Mouse (Mus musculus) 416B (cell line): ENCODE results near the gene Hif3a.

Experiments
- DNase-seq: peaks from one replicate; pipeline ENCODE4 v3.0.0; 2011; ENCODE audit warnings: low read depth

The Hif3a gene

DNA sequence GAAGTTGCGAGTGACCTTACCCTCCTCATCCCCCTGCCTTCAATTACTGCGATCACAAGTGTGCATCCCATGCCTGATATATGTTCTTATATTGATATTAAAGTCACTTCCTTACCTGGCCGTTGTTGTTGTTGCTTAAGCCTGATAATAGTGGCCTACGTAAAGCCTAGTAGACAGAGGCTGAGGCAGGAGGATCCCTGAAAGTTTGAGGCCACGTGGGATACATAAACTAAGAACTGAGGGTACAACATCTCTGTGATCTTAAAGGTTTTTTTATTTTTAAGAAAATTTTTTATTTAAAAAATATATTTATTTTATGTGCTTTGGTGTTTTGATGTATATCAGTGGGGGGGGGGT is 69.8 kb downstream of the Hif3a start, which contains the start of gene Ccdc8:
Gene Ccdc8 (plus strand): TSS at position 258 of the 357 bp plus-strand sequence.
- DNase-seq = no peak

DNA sequence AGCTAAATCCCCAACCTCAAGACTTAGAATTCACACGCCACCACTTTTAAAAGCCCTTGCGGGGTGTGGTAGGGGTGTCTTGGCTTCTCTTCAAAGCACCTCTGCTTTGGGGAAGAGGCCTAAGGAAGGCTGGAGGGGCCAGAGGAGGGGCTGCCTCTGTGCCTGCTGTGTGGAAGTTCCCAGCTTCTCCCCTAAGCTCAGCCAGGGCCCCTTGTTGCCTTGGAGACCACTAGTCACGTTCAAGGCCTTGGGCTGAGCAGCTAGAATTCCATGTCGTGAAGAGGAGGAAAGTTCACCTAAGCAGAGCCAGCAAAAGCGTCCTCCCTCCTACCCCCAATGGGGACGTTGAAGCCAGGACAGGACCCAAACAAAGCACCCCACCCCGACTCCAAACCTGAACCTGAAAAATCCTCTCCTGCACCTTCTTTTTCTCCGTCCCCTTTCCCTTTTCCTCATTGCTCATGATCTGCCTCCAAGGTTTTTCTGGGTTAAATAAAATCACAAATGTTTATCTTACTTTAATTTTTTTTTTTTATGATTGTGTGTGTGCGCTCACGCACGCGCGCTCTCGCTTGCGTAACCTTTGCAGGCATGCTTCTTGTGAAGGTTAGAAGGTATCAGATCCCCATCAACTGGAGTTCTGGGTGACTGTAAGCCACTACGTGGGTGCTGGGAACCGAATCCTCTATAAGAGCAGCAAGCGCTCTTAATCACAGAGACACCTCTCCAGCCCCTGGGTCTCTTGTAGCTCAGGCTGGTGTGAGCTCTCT is 70.4 kb downstream of the Hif3a start:
- no peak for DNase-seq

DNA sequence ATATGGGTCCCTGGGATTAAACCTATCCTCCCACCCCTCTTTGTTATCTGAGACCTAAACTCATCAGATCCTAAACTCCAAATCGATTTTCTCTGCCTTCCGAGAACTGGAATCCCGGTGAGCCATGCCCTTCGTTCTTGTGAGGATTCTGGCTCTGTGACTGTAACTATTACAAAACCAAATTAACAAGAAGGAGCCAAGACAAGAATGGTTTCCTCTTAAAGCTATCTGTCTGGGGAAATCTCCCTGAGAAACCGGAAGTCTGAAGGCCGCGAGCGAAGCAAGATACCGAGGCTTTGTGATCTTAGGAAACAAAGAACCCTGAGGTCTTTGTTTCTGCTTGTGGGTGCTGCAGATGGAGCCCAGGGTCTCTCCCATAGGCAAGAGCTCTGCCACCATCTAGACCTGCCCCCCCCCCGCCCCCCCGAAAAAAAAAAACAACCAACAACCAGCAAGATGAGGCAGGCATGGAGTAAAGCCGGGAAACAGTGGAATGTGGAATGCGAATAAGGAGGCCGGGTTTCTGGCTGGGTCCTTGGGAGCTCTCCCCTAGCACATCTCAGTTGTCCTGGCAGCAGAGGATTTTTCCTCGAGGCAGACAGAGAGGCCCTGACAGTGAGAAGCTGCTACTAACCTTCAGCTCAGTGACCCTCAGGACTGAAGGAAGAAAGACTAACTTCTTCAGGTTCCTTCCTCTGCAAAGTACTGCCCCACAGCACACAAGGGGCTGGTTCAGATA is 72.1 kb downstream of the Hif3a start:
- peak; percentile 78 for DNase-seq

DNA sequence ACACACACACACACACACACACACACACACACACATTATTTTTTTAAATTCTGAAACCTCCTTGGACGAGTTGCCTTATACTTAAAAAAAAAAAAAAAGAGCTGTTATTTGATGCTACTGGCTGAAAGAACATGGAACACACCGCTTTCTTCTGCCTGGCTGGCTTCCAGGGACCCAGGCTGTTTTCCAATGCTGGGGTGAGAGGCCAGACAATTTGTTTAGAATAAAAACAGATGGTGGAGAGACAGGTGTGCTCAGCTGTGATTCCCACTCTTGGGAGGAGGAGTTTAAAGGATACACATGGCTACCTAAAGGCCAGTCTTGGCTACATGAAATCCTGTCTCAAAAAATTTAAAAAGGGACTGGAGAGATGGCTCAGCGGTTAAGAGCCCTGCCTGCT is 73.8 kb downstream of the Hif3a start:
- DNase-seq = no peak

GRCm38 (mm10) chr7:16987541-16988149 is 74.6 kb downstream of the Hif3a start:
- DNase-seq = no peak

DNA sequence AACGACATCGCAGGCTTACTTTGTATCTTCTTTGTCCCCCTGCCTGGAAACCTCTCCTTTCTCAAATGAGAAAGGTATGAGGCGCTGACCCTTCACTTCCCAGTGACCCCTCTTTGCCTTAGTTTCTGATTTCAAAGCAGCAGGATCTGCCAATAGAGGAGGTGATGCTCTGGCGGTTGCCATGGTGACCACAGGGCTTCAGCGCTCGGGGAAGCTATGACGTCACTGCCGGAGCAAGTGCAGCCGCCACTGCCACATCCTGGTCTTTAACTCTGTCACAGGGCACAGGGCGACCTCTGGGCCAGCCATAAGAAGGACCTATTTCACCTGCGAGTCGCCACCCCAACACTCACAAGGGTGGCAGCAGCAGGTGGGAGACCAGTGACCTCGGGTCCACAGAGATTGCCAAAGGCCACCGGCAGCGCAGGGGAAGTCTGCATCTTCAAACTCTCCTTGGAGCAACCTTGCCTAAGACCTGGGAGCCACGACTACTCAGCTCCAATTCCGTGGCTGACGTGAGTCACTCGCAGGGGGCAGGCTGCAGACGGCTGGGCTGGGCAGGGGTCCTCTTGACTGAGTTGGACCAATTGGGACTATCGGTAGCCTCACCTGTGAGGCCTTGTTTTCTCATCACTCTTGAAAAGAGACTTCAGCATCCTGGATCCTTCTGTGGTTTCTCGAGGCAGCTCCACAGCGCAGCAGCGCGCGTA is 79.2 kb downstream of the Hif3a start, which contains the start of gene Gm42372:
Gene Gm42372 (plus strand): TSS at position 228 of the 710 bp plus-strand sequence.
- peak; percentile 69 for DNase-seq
